ENCODE assay signal across 20 mouse cellular contexts in the genomic region with DNA sequence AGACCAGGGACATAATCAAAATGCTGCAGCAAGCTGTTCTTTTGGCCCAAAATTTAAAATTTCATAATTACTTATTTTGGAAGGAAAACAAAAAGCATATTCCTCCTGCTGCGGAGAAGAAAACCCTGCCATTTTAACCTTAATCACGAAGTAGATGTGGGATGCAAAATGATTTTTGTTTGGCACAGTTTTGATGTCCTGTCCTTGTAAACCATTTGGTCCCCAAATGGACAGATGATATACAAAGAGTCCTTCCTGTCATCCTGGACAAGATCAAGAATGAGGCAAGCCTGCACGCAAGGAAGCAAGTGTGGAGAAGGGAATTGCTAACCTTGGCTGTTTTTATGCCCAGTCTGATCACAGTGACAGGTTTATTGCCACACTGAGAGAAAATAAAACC. TPM values are rescaled to one million over a fixed set of nuclear protein-coding genes. Genes with fewer than 3 reads are reported as not detected.
DNase-seq lines count a peak whose midpoint lies in the region; ATAC-seq lines count a peak whose summit lies in the region.
"Had no signal": no experiment of that assay in that cellular context is flagged by ENCODE, and none has a peak within 500 bp of the region (broad histone marks: within the 10 kb centered on the region; RNA-seq: fewer than 3 reads in every experiment).

No protein-coding gene starts in this region.

- DNase-seq in liver = no peak
- DNase-seq in neural tube, embryonic 10.5 days (ENCODE audit: extremely low spot score, low spot score) = no peak
- peak; percentile 33 for DNase-seq in cerebellum, adult 11-12 months
- DNase-seq in cerebellum, adult 9-11 months = peak; percentile 57
- no peak for DNase-seq in c-Kit-positive CD71-positive TER-119-positive erythroid progenitor cells, embryonic 14.5 days (ENCODE audit: low spot score)
- DNase-seq in heart, adult 11 months = no peak
- DNase-seq: adrenal gland, postnatal 14 days; gastrocnemius, postnatal 10 days had no signal

- no peaks in the 10 kb centered on the region for H3K36me3 ChIP-seq in liver, embryonic 12.5 days
- H3K36me3 ChIP-seq in neural tube, embryonic 13.5 days = no peaks in the 10 kb centered on the region
- H3K36me3 ChIP-seq: embryonic facial prominence, embryonic 12.5 days; forebrain, embryonic 15.5 days; heart, embryonic 12.5 days; hindbrain, embryonic 10.5 days had no signal

- H3K4me3 ChIP-seq in liver, embryonic 12.5 days = no peak overlapping the region
- no peak overlapping the region for H3K4me3 ChIP-seq in neural tube, embryonic 13.5 days
- H3K4me3 ChIP-seq: embryonic facial prominence, embryonic 12.5 days; forebrain, embryonic 15.5 days; heart, embryonic 12.5 days; hindbrain, embryonic 10.5 days had no signal

- ATAC-seq in liver, embryonic 12.5 days = no peak
- no peak for ATAC-seq in neural tube, embryonic 13.5 days (ENCODE audit: low read depth)
- ATAC-seq: activated CD4-positive, CD25-positive, alpha-beta regulatory T cell, adult 4 months; forebrain, embryonic 15.5 days; hindbrain, embryonic 16.5 days; inflammation-experienced regulatory T-cells, adult 6 months; intestine, postnatal 0 days; Patski had no signal

- no peak overlapping the region for H3K9ac ChIP-seq in liver, embryonic 12.5 days
- H3K9ac ChIP-seq in neural tube, embryonic 13.5 days = no peak overlapping the region
- H3K9ac ChIP-seq: embryonic facial prominence, embryonic 12.5 days; forebrain, embryonic 15.5 days; heart, embryonic 12.5 days had no signal

- H3K9me3 ChIP-seq in liver, embryonic 12.5 days (replicated peaks) = no peaks in the 10 kb centered on the region
- no peaks in the 10 kb centered on the region for H3K9me3 ChIP-seq in neural tube, embryonic 13.5 days
- H3K9me3 ChIP-seq: embryonic facial prominence, embryonic 12.5 days; forebrain, embryonic 15.5 days; heart, embryonic 12.5 days; hindbrain, embryonic 10.5 days had no signal

- peak overlapping the region; percentile 39; the same call in 1 of the 2 replicates for H3K27ac ChIP-seq in liver, embryonic 12.5 days
- H3K27ac ChIP-seq in neural tube, embryonic 13.5 days (replicated peaks) = peak overlapping the region; percentile 61; the same call in 1 of the 2 replicates
- H3K27ac ChIP-seq: embryonic facial prominence, embryonic 12.5 days; forebrain, embryonic 15.5 days; hindbrain, embryonic 10.5 days had no signal

- no peaks in the 10 kb centered on the region for H3K27me3 ChIP-seq in liver, embryonic 12.5 days (replicated peaks)
- no peaks in the 10 kb centered on the region for H3K27me3 ChIP-seq in neural tube, embryonic 13.5 days
- H3K27me3 ChIP-seq: CH12.LX; embryonic facial prominence, embryonic 12.5 days; forebrain, embryonic 15.5 days; heart, embryonic 12.5 days had no signal

- WGBS in liver, embryonic 12.5 days (ENCODE audit: insufficient replicate concordance) = 84% methylated on average over 3 of the region's 3 CpGs
- 74% methylated on average over 3 of the region's 3 CpGs for WGBS in neural tube, embryonic 13.5 days

- H3K4me1 ChIP-seq in liver, embryonic 12.5 days = peaks cover 30% of the 10 kb centered on the region
- H3K4me1 ChIP-seq in neural tube, embryonic 13.5 days (replicated peaks) = peaks cover 28% of the 10 kb centered on the region

- no peak overlapping the region for H3K4me2 ChIP-seq in liver, embryonic 12.5 days
- no peak overlapping the region for H3K4me2 ChIP-seq in neural tube, embryonic 13.5 days
- H3K4me2 ChIP-seq: embryonic facial prominence, embryonic 12.5 days; forebrain, embryonic 15.5 days; heart, embryonic 12.5 days had no signal

RNA-seq across cellular contexts. Expression of a gene that starts 46.0 kb away (rescaled TPM):
- 0.45 and 0.48 TPM in 2 replicates for polyA plus RNA-seq in liver, embryonic 12.5 days (2016; fragmentation: Nextera tagmentation; extraction: Ambion mirVana)
- 33.4 and 42.1 TPM in 2 replicates for polyA plus RNA-seq in neural tube, embryonic 13.5 days (2015; fragmentation: Nextera tagmentation; extraction: Ambion mirVana)
- polyA plus RNA-seq: inflammation-experienced regulatory T-cells, adult 6 months; Patski had no signal

Comparison
In these comparisons a context has a peak if more than half of its experiments do, and no peak if none do; other contexts are left out.
1. DNase-seq: peak in cerebellum, adult 11-12 months (single experiment) and cerebellum, adult 9-11 months (single experiment); none in liver (single experiment), neural tube, embryonic 10.5 days (single experiment), c-Kit-positive CD71-positive TER-119-positive erythroid progenitor cells, embryonic 14.5 days (single experiment) and heart, adult 11 months (single experiment).
2. RNA of a gene that starts 46.0 kb away (polyA plus RNA-seq): 33.4 to 42.1 TPM in neural tube, embryonic 13.5 days; 0.45 to 0.48 TPM in liver, embryonic 12.5 days; every median in the first group is over 10 times any median in the second.